Mouse (Mus musculus): ENCODE measurements at regions not wholly inside any gene's neighbourhood (a gene's known extent, or its start where the extent isn't known, plus 50 kb on each side); places are given as distances from the start of the nearest gene placed in this dataset.

DNA sequence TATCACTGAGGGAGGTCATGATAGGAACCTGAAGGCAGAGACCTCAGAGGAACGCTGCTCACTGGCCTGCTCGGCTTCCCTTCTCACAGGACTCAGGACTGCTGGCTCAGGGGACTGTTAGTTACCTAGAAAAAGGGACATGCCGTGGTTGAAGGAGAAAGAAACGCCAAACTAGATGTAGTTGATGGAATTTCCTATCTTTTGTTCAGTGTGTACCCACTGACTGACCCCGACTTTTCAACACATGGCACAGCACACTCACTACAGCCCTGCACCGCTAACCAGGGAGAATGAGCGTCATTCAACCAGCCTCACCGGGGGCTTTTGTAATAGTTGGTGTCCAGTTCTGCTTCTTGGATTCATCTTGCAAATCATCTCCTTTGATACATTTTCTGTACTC, 86.8 kb upstream of the Dlg1 start:
- TF ChIP-seq POLR2A (IDR thresholded peaks at IDR 0.05; ENCODE audit: control insufficient read depth, low read depth, low read length) = no peak
- no peak for TF ChIP-seq CTCF (IDR thresholded peaks at IDR 0.05; ENCODE audit: control insufficient read depth, insufficient read depth, insufficient replicate concordance, low read depth, low read length)
